Mouse (Mus musculus): ENCODE data around the gene Park7. TPM values are rescaled to one million over a fixed set of nuclear protein-coding genes. Genes with fewer than 3 reads are reported as not detected.
"Not testable (repeated sequence)": the region's sequence is repeated elsewhere in the genome, so short reads cannot be mapped to it uniquely, and the experiment has no call there.

Gene Park7
- polyA plus RNA-seq, 1 experiment from 2014 or later: 227 TPM

GRCm38 (mm10) chr4:150908512-150908911 lies 5.7 kb downstream of the Park7 start:
- DNase-seq; H3K9me3 ChIP-seq (ENCODE audit: low read length); H3K27me3 ChIP-seq (ENCODE audit: insufficient read depth, low read length); ATAC-seq; H3K9ac ChIP-seq (replicated peaks); H3K4me3 ChIP-seq (ENCODE audit: low read depth, low read length): not testable (repeated sequence)
- peak overlapping the region; percentile 94 for H3K4me2 ChIP-seq (ENCODE audit: low read depth, low read length)
- peaks cover 20% of the 10 kb centered on the region for H3K4me1 ChIP-seq (ENCODE audit: insufficient read depth)
- peak; percentile 50 for TF ChIP-seq CTCF (IDR thresholded peaks at IDR 0.05; ENCODE audit: low read depth)
- H3K36me3 ChIP-seq (replicated peaks; ENCODE audit: insufficient read depth, low read length): peaks cover 24% of the 10 kb centered on the region
- H3K27ac ChIP-seq (ENCODE audit: low read depth): peak overlapping the region; percentile 97
- WGBS (ENCODE audit: insufficient replicate concordance): 67% methylated on average over 5 of the region's 5 CpGs

DNA sequence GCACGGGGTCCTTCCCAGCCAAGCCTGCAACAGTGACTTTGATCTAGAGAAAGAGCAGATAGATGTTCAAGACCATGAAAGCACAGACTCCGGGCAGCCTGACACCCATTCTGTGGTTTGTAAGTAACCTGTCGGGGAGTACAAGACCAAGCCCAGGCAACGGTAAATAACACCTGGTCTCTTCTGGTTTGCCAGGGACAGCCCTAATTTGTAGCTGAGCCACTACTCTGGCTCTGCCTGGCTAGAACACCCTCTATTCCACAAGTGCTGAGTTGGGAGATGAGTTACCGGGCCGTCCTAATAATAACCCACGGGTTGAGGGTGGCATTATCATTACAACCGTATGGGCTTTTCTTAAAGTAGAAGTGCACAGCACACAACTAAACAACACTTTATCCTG lies 7.1 kb downstream of the Park7 start:
- Histone ChIP-seq H3K9me3 (ENCODE audit: low read length) (no peaks in the 10 kb centered on the region), H3K27me3 (ENCODE audit: insufficient read depth, low read length) (no peaks in the 10 kb centered on the region), H3K27ac (ENCODE audit: low read depth) (no peak overlapping the region), H3K4me2 (ENCODE audit: low read depth, low read length) (no peak overlapping the region), H3K4me3 (ENCODE audit: low read depth, low read length) (no peak overlapping the region), H3K4me1 (ENCODE audit: insufficient read depth) (peaks cover 9% of the 10 kb centered on the region), H3K9ac (replicated peaks) (no peak overlapping the region), H3K36me3 (replicated peaks; ENCODE audit: insufficient read depth, low read length) (peaks cover 31% of the 10 kb centered on the region)
- TF ChIP-seq EP300 (IDR thresholded peaks at IDR 0.05; ENCODE audit: low read depth): no peak
- no peak for TF ChIP-seq CTCF (IDR thresholded peaks at IDR 0.05; ENCODE audit: low read depth)
- WGBS (ENCODE audit: insufficient replicate concordance): 86% methylated on average over 8 of the region's 8 CpGs
- ATAC-seq: no peak
- DNase-seq: no peak

- DNase-seq (no peak), ATAC-seq (no peak)
These were observed 11.0 kb downstream of the Park7 start for GRCm38 (mm10) chr4:150903091-150903742.

GRCm38 (mm10) chr4:150902062-150902461 lies 12.2 kb downstream of the Park7 start:
- H3K27ac ChIP-seq (ENCODE audit: low read depth): no peak overlapping the region
- TF ChIP-seq CTCF (IDR thresholded peaks at IDR 0.05; ENCODE audit: low read depth): no peak
- no peak for TF ChIP-seq EP300 (IDR thresholded peaks at IDR 0.05; ENCODE audit: low read depth)
- DNase-seq (no peak), ATAC-seq (no peak; the same call in 1 of the 2 replicates)
- no peak overlapping the region for H3K4me2 ChIP-seq (ENCODE audit: low read depth, low read length)
- peaks cover 62% of the 10 kb centered on the region for H3K36me3 ChIP-seq (replicated peaks; ENCODE audit: insufficient read depth, low read length)
- WGBS (ENCODE audit: insufficient replicate concordance): 89% methylated on average over 12 of the region's 12 CpGs
- H3K9me3 ChIP-seq (ENCODE audit: low read length): no peaks in the 10 kb centered on the region
- no peaks in the 10 kb centered on the region for H3K27me3 ChIP-seq (ENCODE audit: insufficient read depth, low read length)
- no peaks in the 10 kb centered on the region for H3K4me1 ChIP-seq (ENCODE audit: insufficient read depth)
- H3K9ac ChIP-seq (replicated peaks): no peak overlapping the region
- H3K4me3 ChIP-seq (ENCODE audit: low read depth, low read length): no peak overlapping the region

More at GRCm38 (mm10) chr4:150903091-150903742, 11.0 kb downstream of the Park7 start:
- no peak overlapping the region for H3K27ac ChIP-seq (ENCODE audit: low read depth)
- H3K4me3 ChIP-seq (ENCODE audit: low read depth, low read length): no peak overlapping the region
- H3K27me3 ChIP-seq (ENCODE audit: insufficient read depth, low read length): no peaks in the 10 kb centered on the region
- H3K4me2 ChIP-seq (ENCODE audit: low read depth, low read length): no peak overlapping the region
- 89% methylated on average over 14 of the region's 14 CpGs for WGBS (ENCODE audit: insufficient replicate concordance)
- H3K9ac ChIP-seq (replicated peaks): no peak overlapping the region
- H3K9me3 ChIP-seq (ENCODE audit: low read length): no peaks in the 10 kb centered on the region
- H3K36me3 ChIP-seq (replicated peaks; ENCODE audit: insufficient read depth, low read length): peaks cover 56% of the 10 kb centered on the region
- no peaks in the 10 kb centered on the region; the same call in 1 of the 2 replicates for H3K4me1 ChIP-seq (ENCODE audit: insufficient read depth)
- TF ChIP-seq CTCF (IDR thresholded peaks at IDR 0.05; ENCODE audit: low read depth): no peak
- TF ChIP-seq EP300 (IDR thresholded peaks at IDR 0.05; ENCODE audit: low read depth): no peak

DNA sequence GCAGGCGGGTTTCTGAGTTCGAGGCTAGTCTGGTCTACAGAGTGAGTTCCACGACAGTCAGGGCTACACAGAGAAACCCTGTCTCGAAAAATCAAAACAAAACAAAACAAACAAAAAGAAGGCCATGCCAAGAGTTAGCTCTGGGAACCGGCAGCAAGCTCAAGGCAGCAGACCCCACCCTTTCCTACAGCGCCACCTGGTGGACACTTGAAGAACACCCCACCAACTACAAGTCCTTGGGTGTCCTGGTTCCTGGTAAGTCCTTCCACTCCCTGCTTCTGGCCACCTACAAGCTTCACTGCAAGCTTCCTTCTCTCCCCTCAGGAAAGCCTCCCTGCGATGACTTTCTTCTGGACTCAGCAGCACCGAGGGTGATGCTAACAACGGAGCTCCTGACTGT lies 12.6 kb downstream of the Park7 start:
- ATAC-seq: peak; percentile 41; the same call in 1 of the 2 replicates
- no peak overlapping the region for H3K4me2 ChIP-seq (ENCODE audit: low read depth, low read length)
- peak; percentile 85 for DNase-seq
- WGBS (ENCODE audit: insufficient replicate concordance): 47% methylated on average over 9 of the region's 9 CpGs
- no peaks in the 10 kb centered on the region for H3K27me3 ChIP-seq (ENCODE audit: insufficient read depth, low read length)
- H3K9me3 ChIP-seq (ENCODE audit: low read length): no peaks in the 10 kb centered on the region
- no peak overlapping the region for H3K9ac ChIP-seq (replicated peaks)
- TF ChIP-seq CTCF (IDR thresholded peaks at IDR 0.05; ENCODE audit: low read depth): peak; percentile 92
- no peak for TF ChIP-seq EP300 (IDR thresholded peaks at IDR 0.05; ENCODE audit: low read depth)
- H3K4me1 ChIP-seq (ENCODE audit: insufficient read depth): no peaks in the 10 kb centered on the region
- peaks cover 61% of the 10 kb centered on the region for H3K36me3 ChIP-seq (replicated peaks; ENCODE audit: insufficient read depth, low read length)
- no peak overlapping the region for H3K27ac ChIP-seq (ENCODE audit: low read depth)
- no peak overlapping the region for H3K4me3 ChIP-seq (ENCODE audit: low read depth, low read length)

GRCm38 (mm10) chr4:150900486-150900885 lies 13.8 kb downstream of the Park7 start:
- 94% methylated on average over 13 of the region's 13 CpGs for WGBS (ENCODE audit: insufficient replicate concordance)
- peaks cover 56% of the 10 kb centered on the region for H3K36me3 ChIP-seq (replicated peaks; ENCODE audit: insufficient read depth, low read length)

More at GRCm38 (mm10) chr4:150900486-150900885, 13.8 kb downstream of the Park7 start:
- Histone ChIP-seq H3K4me1 (ENCODE audit: insufficient read depth) (no peaks in the 10 kb centered on the region), H3K27me3 (ENCODE audit: insufficient read depth, low read length) (no peaks in the 10 kb centered on the region), H3K9me3 (ENCODE audit: low read length) (no peaks in the 10 kb centered on the region), H3K27ac (ENCODE audit: low read depth) (no peak overlapping the region), H3K4me2 (ENCODE audit: low read depth, low read length) (no peak overlapping the region), H3K9ac (replicated peaks) (no peak overlapping the region), H3K4me3 (ENCODE audit: low read depth, low read length) (no peak overlapping the region)
- TF ChIP-seq EP300 (IDR thresholded peaks at IDR 0.05; ENCODE audit: low read depth): no peak
- TF ChIP-seq CTCF (IDR thresholded peaks at IDR 0.05; ENCODE audit: low read depth): no peak
- DNase-seq: no peak
- no peak for ATAC-seq
